Mouse (Mus musculus) layer of hippocampus, postnatal 14 days (tissue): ENCODE data around the gene Fry. TPM values are rescaled to one million over a fixed set of nuclear protein-coding genes. Genes with fewer than 3 reads are reported as not detected.
A peak's percentile ranks its signal among the peaks of the same experiment; 100 is the strongest.

ENCODE experiments used
- DNase-seq, 2 experiments: peaks; one replicate each; pipeline ENCODE4 v3.0.0; 2021 to 2022; ENCODE audit warnings: low spot score in 2 of 2, mixed read lengths in 1 of 2
- total RNA-seq, 2 experiments: library from RNA; stranded (reverse); gene quantifications; 2 replicates each; pipeline ENCODE4 v1.2.3; 2021

Gene Fry
- total RNA-seq, 2 experiments from 2014 or later: 228 to 239 TPM

DNA sequence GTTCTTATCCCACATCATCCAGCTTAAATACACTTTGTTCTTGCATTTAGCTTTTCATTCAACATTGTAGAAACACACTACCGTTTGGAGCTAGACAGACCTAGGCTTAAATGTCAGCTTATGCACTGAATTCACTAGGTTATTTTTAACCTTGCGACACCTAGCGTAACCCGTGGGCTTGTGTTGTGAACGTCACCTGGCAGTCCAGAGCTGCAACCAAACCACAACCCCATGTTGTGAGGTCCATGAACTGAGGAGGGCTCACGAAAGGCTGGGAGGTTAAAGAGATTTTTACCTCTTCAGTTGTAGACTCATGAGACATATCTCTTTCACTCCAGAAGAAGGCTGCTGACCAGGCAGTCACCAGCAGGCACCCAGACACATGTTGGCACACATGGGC lies 210.2 kb downstream of the Fry start:
- DNase-seq: no peak

DNA sequence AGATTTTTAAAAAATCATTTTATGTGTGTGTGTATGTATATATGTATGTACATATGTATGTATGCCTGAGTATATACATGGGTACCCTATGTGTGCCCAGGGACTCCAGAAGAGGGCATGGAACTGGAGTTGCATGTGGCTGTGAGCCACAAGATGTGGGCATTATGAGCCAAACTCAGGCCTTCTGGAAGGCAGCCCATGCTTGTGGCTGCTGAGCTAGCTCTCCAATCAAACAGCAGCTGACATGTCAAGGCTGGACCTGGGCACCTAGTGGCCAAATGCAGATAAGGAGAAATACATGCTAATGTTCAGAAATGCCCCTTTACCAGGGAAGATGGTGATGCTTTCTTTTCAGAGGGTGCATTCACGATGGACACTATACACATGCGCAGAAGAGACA lies 213.4 kb downstream of the Fry start:
- no peak for DNase-seq

DNA sequence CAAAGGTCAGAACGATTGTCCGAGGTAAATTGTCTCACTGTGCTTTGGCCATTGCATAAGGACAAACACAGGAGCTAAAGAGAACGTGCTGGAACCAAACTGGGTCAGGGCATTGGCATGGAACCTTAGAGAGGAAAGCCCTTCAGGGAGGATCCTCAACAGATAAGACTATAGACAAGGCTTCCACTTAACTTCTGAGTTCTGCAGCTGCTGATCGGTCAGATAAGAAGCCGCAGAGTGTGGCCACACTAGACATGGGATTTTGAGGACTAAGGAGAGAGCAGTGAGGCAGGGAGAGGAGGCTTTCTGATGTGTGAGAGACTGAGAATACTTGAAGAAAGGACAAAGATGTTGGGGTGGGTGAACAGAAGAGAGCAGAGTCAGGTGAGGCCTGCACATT lies 214.4 kb downstream of the Fry start:
- DNase-seq: no peak

DNA sequence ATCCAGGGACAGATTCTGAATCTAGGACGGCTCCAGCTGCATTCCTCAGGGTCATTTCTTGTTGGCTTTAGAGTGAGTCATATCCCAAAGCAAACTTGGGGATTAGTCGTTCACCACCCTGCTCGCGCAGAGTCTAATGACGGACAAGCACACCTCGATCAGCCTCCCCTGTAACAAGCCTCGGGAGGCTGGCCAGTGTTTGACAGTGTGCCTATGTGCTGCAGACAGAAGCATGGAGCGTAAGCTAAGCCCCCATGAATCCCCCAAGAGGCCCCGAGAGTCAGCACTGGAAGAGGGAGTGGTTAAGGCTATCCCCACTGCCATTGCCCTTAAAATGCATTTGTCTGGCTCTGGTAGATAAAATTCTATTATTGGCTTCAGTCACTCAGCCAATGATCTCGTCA lies 214.9 kb downstream of the Fry start:
- DNase-seq: no peak

DNA sequence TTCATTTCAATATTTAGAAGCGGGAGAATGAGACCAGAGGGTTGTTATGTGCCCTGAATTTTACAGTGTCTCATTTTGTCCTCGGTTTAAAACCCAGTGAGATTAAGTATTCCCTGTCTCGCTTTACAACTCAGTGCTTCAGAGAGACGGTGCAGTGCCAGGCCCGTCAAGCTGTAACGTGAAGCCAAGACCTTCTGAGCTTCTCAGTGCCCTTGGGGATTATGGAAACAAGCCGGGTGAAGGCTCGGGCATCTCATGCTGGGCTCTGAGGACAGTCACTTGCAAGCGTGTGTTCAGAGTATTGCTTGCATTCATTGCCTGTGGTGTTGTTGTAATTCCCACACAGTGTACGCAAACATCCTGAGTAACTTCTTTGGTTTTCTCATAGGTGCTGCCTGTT lies 218.0 kb downstream of the Fry start:
- DNase-seq: no peak

DNA sequence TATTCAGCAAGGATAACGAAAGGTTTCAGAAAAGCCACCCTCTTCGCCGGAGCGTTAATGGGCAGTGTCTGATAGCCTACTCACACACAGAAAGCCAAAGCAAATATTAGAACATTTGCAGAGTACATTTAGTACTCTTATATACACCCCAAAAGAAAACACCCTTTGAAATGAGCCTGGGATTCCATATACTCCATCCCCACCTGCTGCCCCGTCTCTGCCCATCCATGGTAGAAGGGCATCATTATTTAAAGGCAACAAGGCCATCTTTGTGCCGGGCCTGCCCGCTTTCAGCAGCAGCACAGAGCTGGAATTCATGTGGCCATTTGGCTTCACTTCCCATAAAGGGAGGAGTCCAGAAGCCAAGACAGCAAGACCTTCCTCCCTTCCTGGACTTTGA lies 219.3 kb downstream of the Fry start:
- DNase-seq: peak in 1 of 2 experiments; percentile 60

DNA sequence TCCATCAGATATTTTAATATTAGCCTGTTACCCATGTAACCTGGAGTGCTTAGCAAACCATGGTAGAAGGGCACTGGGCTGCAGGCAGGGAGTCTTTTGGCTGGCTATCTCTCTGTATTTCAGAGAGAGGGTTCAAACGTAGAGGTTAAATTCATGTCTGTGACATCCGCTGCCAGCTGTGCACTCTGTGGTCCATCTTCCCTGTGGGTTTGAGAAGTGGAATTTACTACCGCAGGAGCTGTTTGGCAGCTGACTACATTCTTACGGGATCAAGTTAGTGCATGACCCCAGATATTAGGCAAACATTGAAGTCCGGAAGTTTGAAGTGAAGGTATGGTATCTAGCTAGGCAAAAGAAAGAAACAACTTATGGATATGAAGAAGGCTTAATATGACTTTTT lies 222.5 kb downstream of the Fry start:
- DNase-seq: no peak

DNA sequence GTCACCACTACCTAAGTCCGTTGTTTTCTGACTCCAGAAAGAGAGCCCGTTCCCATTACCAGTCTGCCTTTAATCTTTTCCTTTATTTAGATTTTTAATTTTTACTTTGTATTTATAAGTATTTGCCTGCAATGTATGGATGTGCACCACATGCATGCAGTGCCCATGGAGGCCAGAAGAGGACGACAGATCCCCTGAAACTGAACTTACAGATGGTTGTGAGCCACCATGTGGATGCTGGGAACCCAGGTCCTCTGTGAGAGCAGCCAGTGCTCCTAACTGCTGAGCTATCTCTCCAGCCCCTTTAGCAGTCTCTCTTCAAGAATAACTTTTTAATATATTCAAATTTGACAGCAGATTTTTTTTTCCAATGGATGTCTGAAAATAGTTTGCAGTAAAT lies 223.7 kb downstream of the Fry start:
- no peak for DNase-seq

DNA sequence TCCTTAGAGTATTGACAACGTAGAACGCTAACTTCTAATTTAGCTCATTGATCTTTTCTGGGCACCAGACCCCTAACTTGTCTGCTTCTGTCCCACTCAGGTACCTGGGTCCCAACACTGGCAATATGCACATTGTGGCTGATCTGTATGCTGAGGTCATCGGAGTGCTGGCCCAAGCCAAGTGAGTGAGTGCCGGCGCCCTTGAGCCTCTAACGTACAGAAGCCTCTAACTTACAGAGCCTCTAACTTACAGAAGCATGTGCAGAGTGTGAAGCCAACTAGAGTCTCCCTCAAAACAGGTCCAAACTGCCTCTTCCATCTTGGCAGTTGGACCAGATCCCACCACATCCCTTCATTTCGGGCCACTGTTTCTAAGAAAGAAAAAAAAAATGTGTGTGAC lies 227.5 kb downstream of the Fry start:
- DNase-seq: no peak

DNA sequence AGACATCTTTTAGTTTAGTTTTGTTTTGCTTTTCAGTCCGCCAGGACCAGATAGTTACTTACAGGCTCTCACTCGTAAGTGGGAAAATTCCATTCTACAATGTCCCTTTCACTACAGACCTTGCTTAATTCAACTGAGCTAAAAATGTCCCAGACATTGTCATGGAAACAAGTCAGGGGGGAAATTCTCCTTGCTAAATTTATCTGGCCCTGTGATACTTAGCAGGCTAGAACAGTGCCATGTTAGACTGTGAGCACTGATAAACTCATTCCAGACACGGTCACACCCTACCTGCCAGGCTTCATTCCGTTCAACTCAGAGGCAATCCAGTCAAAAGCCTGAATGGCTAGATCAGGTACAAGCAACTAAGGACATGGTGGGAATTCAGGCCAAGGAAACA lies 227.9 kb downstream of the Fry start:
- peak in 1 of 2 experiments; percentile 33 for DNase-seq

DNA sequence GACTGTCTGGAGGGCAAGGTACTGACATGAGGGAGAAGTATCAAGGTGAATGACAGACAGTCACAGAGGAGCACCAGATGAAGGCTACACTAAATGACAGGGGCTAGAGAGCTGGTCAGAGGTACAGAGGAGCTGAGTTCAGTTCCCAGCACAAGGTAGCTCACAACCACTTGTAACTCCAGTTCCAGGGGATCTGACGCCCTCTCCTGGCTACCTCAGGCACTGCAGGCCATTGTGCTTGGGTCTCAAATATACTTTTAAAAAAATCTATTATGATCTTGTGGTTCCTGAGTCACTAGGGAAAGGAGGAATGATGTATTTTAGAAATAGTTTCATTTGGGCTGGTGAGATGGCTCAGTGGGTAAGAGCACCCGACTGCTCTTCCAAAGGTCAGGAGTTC lies 229.4 kb downstream of the Fry start:
- no peak for DNase-seq

DNA sequence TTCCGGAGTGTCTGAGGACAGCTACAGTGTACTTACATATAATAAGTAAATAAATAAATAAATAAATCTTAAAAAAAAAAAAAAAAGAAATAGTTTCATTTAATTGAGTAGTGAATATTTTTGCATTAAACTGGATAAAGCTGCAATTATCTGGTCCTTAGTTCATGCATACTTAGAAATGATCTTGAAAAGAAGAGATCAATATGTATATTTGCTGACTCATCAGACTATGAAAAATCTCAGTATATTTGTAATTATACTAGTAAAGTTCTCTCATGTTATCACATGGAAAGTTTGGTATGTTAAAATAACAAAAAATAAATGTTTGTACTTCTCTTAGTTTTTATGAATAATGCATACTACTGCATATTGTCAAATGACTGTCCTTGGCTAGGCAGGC lies 229.9 kb downstream of the Fry start:
- no peak for DNase-seq

DNA sequence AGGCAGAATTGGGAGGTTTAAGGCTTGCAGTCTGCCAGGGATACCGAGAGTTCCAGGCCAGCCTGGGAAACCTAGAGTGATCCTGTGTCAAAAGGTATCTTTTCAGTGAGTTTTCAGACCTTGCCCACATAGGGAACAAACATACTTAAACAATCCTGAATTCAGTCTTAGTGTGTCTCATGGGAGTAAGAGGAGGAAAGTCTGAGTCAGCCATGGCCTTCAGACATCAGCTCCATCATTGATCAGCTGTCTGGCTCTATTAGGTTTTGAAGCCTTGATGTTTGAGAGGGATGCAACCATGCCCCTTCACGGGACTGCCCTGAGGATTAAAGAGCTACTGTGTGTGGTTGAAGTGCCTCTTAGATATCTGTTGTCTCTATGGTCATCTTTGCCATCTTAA lies 232.7 kb downstream of the Fry start:
- no peak for DNase-seq

DNA sequence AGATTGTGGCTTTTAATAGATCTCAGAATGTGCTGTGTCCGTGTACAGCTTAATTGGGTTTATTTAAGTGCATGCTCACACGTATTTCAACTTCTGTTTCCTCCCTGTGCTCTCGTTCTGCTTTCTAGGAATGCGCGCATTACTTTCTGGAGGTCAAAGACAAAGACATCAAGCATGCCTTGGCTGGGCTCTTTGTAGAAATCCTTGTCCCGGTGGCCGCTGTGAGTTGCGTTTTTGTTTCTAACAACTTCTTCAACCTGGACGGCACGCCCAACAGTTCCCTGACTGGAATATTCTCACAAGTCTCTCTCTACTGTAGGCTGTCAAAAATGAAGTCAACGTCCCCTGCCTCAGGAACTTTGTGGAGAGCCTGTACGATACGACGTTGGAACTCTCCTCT lies 240.2 kb downstream of the Fry start:
- no peak for DNase-seq

DNA sequence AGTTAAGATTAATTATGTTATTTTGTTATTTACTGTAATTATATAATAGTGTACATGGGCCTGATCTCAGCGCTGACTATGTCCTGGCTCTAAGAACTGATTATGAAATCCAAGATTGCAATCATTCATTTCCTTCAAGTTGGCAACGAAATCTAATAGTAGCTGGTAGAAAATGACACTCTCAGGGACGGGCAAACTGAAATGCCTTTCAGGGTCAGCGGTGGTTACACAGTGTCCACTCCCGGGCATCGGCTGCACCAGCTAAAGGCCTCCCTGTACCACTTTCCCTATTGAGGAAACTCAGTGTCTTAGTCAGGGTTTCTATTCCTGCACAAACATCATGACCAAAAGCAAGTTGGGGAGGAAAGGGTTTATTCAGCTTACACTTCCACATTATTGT lies 243.8 kb downstream of the Fry start:
- no peak for DNase-seq

DNA sequence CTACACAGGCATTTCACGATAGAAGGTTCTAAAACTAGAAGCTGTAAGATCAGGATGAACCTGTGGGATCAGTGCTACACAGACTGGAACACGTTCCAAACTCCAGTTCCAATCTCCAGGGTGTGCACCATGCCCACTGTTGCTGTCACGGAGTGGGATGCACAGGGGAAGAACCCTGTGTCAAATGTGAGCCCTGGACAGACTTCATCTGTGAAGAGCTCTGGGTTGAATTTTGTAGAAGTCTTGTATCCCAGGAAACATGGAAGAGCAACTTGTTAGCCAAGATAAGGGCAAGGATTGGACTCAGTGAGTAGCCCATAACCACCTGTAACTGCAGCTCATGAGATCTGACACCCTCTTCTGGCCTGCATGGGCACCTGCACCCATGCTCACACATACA lies 246.2 kb downstream of the Fry start:
- DNase-seq: no peak

DNA sequence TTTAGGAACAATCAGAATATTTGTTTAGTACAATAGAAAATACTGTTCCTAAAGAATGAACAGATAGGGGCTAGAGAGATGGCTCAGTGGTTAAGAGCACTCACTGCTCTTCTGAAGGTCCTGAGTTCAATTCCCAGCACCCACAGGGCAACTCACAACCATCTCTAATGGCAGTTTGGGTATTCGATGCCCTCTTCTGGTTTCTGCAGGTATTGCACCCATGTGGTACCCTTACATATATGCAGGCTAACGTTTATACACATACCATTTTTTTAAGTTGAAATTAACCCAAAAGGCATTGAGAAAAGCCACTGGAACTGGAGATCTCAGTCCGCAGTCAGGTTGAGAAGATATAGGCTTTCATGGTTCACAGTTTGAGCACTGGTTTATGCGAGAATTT lies 248.6 kb downstream of the Fry start:
- DNase-seq: no peak

DNA sequence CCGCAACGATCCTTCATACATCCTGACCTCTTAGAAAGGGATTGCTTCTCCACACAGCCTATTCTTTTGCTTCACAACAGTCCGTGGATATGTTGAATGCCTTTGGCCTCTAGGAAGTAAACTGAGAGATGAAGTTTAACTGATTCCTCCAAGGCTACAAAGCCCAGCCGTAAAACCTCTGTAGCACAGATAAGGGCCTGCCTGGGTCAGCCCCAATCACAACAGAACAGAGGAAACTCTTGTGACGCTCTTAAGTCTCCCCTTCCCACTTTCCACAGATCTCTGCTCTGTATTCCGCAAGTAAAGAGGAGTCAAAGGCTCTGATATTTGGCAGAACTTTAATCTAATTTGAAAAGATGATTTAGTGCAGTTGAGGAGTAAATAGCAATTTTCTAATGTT lies 251.8 kb downstream of the Fry start:
- DNase-seq: no peak

DNA sequence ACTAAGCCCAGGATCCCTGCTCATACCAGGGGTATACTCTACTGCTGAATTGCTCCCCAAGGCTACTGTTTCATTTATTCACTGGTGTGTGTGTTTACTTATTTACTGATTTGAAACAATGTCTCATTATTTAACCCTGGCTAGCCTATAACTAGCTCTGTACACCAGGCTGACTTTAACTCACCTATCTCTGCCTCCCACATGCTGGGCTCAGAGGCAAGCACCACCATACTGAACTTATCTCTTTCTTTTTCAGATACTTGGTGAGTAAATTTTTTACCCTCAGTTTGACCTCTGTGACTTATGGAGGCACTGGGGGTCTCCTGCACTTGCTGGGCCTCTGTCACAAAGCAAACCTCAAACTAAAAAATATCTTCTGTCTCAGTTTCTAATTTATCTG lies 252.4 kb downstream of the Fry start:
- DNase-seq: no peak

DNA sequence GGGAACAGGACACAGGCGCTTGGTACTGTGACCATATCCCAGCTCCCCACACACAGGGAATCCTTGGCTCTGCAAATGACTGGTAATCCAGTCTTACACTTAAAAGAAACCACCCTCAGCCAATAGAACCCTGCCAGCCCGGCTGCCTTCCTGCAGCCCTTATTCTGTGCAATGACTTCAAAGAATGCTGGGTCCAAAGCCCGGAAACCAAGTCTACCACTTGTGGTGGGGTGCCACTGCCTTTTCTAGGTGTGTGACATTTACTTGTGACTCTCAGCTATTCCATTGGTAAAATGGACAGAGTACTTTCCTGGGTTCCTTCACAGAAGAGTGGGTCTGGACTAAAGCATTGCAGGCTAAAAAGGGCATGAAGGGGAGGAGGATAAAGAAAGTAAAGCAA lies 254.5 kb downstream of the Fry start:
- DNase-seq: no peak

DNA sequence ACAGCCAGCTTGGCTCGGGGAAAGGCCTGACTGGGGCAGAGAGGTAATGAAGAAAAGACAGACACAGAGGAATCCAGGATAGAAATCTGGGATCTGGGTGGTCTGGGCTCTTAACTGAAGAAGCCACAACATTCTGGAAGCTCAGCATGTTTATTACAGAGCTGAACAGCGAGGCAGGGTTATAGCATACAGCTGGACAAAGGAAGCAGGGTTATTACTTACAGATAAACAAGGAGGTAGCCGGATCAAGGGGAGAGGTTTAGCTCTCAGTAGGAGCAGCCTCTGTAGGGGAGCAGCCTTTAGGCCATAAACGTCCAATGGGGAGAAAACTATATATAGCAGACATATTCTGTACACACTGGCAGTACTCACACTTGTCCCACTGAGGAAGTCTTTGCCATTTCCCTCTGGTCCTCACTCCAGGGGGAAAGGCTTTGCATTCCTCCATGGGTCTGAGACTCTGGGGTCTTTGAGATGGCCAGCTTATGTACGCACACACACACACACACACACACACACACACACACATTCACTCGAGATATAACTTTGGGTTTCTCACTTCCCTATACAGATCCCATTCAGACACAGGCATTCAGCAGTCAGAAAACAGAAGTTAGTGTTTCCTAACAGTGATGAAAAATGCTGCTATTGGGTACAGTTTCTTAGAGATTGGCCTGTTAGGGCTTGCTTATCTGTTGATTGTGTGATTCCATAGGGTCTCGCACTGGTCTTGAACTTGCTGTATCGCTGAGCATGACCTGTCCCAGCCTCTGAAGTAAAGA lies 256.5 kb downstream of the Fry start:
- DNase-seq: no peak

DNA sequence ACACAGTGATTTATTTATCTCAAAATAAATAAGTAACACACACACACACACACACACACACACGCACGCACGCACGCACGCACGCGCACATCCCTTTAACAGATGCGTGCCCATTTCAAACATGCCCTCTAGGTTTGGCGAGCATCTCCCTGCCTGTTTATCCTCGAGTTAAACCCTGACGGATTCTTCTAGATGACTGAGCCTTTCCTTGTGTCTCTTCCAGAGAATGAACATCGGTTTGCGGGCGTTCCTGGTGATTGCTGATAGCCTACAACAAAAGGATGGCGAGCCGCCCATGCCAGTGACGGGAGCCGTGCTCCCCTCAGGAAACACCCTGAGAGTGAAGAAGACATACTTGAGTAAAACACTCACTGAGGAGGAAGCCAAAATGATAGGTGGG lies 260.1 kb downstream of the Fry start:
- no peak for DNase-seq

DNA sequence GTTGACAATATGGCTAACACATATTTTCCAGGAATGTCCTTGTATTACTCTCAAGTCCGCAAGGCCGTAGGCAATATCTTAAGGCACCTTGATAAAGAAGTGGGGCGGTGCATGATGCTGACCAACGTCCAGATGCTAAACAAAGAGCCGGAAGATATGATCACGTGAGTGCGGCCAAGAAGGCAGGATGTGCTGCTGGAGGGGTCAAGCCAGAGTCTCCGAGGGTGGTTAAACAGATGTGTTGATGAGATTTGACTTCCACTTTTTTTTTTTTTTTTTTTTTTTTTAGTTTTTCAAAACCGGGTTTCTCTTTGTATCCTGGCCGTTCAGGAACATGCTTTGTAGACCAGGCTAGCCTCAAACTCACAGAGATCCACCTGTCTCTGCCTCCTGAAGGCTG lies 262.3 kb downstream of the Fry start:
- no peak for DNase-seq

DNA sequence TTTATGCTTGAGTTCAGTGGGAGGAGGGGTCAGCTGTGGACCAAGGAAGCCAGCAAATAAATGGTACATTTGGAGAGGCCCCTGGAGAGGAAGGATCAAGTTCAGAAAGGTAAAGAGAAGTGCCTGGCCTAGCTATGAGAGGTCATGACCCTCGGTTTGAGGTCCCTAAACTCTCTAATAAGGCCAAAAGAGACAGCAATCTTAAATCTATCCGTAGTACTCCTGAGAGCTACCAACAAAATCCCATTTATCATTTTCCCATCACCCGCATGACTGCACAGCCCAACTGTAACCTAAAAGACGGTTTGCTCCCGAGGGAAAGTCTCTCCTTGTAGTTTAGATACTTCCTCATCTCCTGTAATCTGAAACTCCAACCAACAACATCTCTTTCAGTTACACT lies 264.0 kb downstream of the Fry start:
- no peak for DNase-seq
